Mouse (Mus musculus): ENCODE data around the gene Gm17720. TPM values are rescaled to one million over a fixed set of nuclear protein-coding genes. Genes with fewer than 3 reads are reported as not detected.
A peak's percentile ranks its signal among the peaks of the same experiment; 100 is the strongest.

The Gm17720 gene
- not detected in 2 replicates for polyA plus RNA-seq (2012; rRNA removed)

DNA sequence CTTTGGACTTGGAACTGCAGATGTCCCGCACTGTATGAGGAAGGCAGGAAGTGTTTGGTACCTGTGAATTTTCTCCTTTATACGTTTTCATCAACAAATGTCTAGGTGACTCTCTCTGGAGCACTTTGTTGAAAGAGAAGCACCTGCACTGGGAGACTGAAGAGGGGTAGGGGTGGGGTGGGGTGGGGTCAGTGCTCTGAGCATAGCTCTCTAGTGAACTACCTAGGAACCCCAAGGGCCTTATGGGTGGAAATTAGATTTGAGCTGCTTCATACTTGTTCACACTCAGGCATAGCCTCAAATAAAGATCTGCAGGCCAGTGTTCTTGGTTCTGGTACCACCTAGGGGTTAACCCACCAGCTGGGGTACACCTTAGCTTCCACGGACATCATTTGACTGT, at the start of gene Gm17720:
Gene Gm17720, minus strand, starts transcription at position 101 of the 400 bp plus-strand sequence.
- DNase-seq (ENCODE audit: low spot score), result no peak

DNA sequence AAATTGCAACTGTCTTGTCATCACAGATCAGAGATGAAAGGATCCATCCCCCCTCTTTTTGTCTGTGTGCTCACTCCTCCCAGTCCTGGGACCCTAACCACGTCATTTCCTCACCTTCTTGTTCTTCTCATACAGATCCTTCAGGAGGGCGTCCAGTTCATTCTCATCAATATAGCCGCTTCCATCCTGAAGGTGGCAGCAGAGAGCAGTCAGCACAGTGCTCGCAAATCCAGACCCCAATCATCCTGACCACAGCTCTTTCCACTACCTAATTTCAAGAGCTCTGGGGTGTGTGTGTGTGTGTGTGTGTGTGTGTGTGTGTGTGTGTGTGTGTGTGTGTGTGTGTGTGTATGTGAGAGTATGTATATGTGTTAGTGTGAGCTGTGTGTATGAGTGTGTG, 43.0 kb upstream of the Gm17720 start:
- no peak for DNase-seq (ENCODE audit: low spot score)

DNA sequence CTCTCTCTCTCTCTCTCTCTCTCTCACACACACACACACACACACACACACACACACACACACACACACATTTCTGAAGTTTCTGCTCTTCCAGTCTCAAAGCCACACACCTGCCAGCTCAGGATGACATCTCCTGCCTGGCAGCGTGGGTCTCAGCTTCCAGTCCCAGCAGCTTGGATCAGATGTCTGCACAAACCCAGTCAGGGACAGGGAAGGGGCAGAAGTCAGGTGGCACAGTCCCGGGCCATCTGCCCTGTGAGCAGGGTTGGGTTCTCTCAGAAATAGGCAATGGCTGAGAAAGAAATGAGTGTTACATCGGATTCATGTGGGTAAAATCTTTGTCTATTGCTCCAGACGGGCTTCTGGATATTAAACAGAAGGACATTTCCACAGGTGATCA, 38.2 kb upstream of the Gm17720 start:
- no peak for DNase-seq (ENCODE audit: low spot score)

- DNase-seq (ENCODE audit: low spot score), result no peak
Observed at GRCm38 (mm10) chr8:110140156-110140555, 37.6 kb upstream of the Gm17720 start.

GRCm38 (mm10) chr8:110135515-110135914, 33.0 kb upstream of the Gm17720 start:
- no peak for DNase-seq (ENCODE audit: low spot score)

GRCm38 (mm10) chr8:110134236-110134635, 31.7 kb upstream of the Gm17720 start:
- DNase-seq (ENCODE audit: low spot score), result no peak

- DNase-seq (ENCODE audit: low spot score), result peak; percentile 50
Observed at GRCm38 (mm10) chr8:110130537-110130936, 28.0 kb upstream of the Gm17720 start.

DNA sequence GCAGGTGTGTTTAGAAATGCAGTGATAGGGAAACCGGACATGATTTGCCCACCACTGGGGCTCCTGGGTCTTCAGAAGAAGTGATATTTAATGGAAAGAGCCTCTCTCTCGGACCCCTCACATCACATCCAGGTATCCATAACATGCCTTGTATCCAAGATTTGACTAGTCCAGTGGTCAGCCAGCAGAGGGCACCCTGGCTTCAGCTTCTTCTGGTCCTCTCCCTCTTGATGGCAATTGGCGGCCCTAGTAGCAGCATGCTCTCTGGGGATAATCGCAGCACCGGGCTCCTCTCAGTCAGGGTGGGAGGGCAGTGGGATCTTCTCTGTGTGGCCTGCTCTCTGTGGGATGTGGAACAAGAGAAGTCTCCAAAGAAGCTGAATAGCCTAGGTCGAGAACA, 17.2 kb upstream of the Gm17720 start:
- DNase-seq (ENCODE audit: low spot score), result no peak

GRCm38 (mm10) chr8:110101676-110102075, 877 bp downstream of the Gm17720 start:
- DNase-seq (ENCODE audit: low spot score), result no peak

DNA sequence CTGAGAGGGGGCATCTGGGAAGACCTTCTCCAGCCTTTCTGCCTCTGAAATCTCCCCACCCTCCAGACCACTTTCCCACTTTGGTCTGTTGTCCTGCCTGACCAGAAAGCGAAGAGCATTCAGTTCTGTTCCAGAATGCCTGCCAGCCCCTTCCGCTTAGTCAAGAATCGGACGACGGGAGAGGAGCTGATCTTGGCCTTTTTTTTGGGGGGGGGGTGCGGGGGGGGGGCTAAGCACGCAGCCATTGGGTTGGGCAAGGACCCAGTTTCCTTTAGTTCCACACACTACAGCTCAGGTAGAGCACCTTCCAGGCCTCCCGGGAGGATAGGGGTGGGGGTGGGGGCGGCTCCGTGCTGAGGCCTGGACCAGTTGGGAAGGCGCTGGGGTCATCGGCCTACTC, 1.6 kb downstream of the Gm17720 start, which contains the start of gene Gm21964:
Gene Gm21964, plus strand, starts transcription at position 301 of the 400 bp plus-strand sequence.
- DNase-seq (ENCODE audit: low spot score), result no peak

DNA sequence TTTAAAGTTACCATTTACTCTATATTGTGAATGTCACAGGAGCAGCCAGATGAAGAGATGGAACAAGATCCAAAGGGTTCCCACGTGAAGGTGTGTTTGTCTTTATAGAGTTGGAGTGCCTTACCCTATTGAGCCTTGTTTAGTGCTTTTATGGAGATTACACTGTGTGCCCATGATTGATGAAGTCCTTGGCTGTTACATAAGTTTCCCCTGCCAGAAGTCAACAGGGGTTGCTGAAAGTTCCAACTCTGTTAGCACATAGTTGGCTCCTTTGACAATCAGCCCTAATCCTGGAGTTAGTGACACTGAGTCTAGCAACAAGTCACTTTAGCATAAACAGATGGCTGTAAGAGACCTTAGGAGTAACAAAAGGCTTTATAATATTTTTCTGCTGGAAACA, 10.7 kb downstream of the Gm17720 start:
- DNase-seq (ENCODE audit: low spot score), result no peak

- no peak for DNase-seq (ENCODE audit: low spot score)
Observed at GRCm38 (mm10) chr8:110082416-110083105, 20.0 kb downstream of the Gm17720 start.

DNA sequence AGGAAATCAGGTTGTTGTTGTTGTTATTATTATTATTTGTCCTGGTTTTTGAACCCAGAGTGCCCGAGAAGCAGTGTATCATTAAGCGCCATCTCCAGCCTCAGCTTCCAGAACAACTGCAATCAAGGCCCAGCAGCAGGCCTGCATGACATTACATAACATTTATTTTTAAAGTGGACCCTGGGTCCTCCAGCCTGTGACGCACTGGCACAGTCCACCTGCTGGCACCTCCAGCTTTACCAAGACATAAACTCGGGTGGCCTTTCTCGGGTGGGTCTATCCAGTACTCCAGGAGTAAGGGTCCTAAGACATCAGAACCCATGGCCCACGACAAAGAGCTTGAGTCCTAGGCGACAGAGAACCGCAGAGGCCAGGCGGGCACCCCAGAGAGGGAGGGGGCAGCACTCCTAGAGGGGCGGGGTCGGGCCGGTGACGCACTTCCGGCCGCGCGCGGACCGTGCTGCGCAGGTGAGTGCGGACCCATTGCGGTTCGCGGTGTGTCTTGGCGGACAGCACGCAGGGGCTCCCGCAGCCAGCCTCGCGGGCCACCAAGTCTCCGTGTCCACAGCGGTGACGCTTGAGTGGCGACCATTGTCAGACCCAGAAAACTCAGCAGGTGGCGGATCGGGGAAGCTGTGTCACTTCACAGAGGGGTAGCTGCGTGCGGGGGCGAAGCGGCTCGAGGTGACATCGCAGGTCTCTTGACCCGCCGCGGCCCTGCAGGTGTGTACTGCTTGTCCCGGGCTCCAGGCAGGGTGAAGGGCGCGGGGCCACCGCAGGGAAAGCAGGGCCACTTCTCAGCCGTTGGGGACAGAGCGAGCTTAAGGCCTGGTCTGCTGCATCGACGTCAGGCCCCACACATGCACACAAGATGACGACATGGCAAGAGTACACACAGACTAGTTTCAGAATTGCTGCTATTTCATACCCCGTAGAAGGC, 23.0 kb downstream of the Gm17720 start, which contains the start of gene Zfp612:
Gene Zfp612, plus strand, starts transcription at position 465 of the 940 bp plus-strand sequence.
- peak; percentile 65 for DNase-seq (ENCODE audit: low spot score)

- no peak for DNase-seq (ENCODE audit: low spot score)
Observed at GRCm38 (mm10) chr8:110074496-110074895, 28.1 kb downstream of the Gm17720 start.

- DNase-seq (ENCODE audit: low spot score), result peak; percentile 34
Observed at GRCm38 (mm10) chr8:110071600-110071999, 31.0 kb downstream of the Gm17720 start.

- DNase-seq (ENCODE audit: low spot score), result no peak
Observed at GRCm38 (mm10) chr8:110069706-110070105, 32.8 kb downstream of the Gm17720 start.

DNA sequence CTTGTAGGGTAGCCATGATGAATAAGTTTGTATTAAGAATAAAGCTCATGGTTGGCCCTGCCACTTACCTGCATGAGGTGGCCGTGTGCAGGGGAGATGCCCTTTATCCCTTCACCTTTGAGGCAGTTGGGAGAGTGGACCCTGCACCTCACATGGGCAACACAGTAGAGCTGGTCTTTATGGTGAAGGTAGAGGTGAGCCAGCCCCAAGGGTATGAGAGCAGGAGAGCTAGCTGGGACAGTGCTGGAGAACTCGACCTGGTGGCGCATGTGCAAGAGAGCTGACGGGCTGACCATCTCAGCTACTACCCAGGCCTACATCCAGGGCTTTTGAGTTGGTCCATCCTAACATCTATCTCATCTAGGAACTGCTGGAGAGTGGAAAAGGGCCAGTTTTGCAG, 36.9 kb downstream of the Gm17720 start:
- DNase-seq (ENCODE audit: low spot score), result no peak

DNA sequence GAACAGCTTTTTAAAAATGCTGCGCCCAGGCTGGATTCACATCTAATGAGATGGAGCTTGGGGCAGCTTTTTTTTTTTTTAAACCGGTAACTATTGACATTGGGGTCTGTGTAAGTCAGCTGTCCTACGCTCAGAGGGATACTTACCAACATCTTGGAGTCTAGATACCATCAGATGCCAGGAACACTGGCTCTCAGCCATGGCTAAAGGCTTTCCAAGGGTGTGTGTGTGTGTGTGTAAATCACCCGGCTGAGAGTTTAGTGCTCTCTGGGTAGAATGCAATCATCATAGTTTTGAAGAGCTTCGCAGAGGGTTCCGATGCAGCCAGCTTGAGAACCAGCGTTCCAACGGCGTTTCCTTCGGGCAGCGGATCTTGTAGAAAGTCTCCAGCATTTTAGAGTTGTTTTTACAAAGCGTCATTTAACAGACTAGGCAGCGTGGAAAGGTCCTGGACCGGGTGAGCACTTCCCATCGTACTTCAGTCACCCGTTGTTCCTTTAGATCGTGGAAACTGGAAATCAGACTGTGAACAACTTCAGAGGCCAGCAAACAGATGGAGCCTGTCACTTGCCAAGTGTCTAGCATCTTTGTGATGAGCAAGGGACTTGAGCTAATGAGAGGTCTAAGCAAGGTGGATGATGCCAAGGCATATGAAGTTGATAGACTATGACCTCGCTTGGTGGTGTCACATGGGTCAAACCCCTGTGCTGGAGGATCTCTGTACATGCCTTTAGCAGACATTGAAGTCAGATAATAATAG, 37.8 kb downstream of the Gm17720 start:
- DNase-seq (ENCODE audit: low spot score), result no peak

DNA sequence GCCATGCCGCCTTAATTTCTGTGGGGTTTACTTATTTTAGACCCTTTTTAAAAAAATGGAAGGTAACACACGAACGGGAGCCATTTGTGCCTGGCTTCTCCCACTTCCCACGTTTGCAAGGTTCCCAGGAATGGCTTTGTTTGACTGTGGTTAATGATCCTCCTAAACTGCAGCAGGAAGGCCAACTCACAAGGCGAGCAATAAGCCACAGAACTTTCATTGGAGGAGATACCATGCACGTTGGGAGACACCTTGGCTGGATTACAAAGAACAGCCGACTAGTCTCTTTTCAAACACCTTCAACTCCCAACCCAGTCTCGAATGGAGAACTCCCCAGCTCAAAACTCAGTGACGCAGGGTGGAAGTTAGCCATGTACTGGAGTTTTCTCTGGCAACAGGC, 38.4 kb downstream of the Gm17720 start:
- no peak for DNase-seq (ENCODE audit: low spot score)

DNA sequence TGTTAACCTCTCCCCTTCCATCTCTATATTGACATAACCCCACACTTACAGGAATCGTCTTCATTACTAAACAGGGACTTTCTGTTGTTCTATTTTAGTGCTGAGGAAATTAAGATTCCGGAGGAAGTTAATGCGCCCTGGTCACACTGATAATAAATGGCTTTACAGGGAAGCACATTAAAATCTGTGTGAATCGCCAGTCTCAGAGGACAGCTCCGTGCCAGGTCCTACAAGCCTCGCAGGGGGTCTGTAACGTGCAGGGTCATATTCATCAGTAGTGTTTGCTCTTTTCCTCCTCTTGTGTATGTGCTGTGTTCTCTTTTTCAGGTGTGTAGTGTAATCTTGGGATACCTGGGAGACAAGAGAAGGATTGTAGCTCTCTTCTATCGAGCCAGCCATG, 44.3 kb downstream of the Gm17720 start:
- DNase-seq (ENCODE audit: low spot score), result no peak

GRCm38 (mm10) chr8:110051208-110051607, 51.3 kb downstream of the Gm17720 start:
- no peak for DNase-seq (ENCODE audit: low spot score)

DNA sequence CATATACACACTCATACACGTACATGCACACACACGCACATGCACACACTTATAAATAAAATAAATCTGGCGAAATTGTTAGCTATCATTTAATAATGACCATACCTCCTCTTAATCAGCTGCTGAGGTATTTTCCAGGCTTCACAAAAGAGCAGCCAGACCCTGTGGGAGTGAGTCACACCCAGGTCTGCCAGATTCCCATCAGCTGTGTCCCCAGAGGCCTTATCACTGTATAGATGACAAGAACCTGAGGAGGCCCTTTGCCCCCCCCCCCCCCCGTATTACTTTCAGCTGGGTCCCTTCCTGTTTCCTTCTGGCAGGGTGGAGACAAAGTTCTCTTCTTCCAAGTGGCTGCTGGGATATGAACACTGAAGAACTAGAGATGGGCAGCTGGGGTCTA, 62.0 kb downstream of the Gm17720 start:
- DNase-seq (ENCODE audit: low spot score), result no peak
